Mouse (Mus musculus) forelimb bud, embryonic 11.5 days (tissue): ENCODE measurements around the gene Exd1.

Experiments used
- DNase-seq: peaks from one replicate; pipeline ENCODE4 v3.0.0-alpha.2; 2012; ENCODE audit warnings: low read depth, low spot score

Gene Exd1

GRCm38 (mm10) chr2:119547522-119548370, at the start of gene Exd1, which contains the start of gene Chp1:
Exd1 (minus strand) TSS chr2:119547627.
Chp1 (plus strand) TSS chr2:119547697.
- peak; percentile 98 for DNase-seq

DNA sequence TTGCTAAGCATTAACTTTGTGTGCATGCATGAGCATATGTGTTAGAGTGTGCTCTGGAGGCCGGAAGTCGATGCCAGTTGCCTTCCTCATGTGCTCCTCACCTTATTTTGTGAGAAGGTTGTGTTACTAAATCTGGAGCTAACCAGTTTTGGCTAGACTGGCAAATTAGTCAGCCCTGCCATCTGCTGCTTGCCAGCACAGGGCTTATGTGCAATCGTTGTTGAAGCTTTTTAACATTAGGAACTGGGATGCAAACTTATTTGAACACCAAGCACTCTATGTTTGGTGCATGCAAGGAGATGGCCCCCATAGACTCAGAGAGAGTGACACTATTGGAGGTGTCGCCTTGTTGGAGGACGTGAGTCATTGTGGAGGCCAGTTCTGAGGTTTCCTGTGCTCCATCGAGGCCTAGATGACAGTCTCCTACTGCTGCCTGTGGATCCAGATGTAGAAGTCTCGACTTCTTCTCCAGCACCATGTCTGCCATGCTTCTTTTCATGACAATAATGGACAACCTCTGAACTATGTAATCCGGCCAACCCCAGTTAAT, 49.4 kb upstream of the Exd1 start:
- DNase-seq, result no peak

- DNase-seq, result no peak
Measured at GRCm38 (mm10) chr2:119595308-119595707, 47.9 kb upstream of the Exd1 start.

DNA sequence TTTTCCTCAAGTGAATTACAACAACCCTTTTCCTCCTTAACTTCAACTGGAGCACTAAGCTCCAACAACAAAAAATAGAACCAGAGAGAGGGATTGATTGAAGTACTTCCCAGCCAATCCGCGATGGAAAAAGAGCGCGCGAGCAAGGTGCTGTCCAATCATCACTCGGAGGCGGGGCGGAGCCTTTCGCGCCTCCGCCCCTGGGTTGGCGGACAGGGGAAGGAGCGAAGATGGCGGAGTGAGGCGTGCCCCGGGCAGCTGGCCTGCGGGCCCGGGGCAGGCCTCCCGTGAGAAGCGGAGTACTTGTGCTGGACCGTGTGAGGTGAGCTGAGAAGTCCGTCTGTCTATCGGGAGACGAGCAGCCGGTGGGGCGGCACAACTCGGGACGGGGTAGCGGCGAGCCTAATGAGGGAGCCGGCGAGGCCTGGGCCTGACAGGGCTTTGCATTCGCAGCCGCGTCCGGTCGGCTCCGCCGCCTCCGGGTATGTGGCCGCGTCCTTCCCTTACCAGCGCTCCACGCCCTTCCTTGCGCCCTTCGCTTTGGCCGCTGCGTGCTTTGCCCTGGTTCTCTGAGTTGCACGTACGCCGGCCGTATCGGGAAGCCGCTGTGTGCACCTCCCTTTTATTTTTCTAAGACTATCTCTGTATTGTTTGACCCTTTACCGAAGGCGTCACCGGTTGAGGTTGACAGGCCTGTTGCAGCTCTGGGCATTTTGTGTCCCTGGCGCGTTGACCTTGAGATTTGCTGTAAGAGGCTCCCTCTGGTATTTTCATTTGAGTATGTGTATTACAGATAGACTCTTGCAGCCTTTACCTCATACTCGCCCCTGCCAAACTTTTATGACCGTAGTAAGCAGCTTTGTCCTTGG, 46.9 kb upstream of the Exd1 start:
- peak; percentile 99 for DNase-seq

- no peak for DNase-seq
Measured at GRCm38 (mm10) chr2:119593765-119594112, 46.3 kb upstream of the Exd1 start.

- DNase-seq, result no peak
Measured at GRCm38 (mm10) chr2:119591247-119591646, 43.8 kb upstream of the Exd1 start.

- DNase-seq, result peak; percentile 47
Measured at GRCm38 (mm10) chr2:119587383-119587782, 40.0 kb upstream of the Exd1 start.

- no peak for DNase-seq
Measured at GRCm38 (mm10) chr2:119584282-119584681, 36.9 kb upstream of the Exd1 start.

- no peak for DNase-seq
Measured at GRCm38 (mm10) chr2:119583439-119583838, 36.0 kb upstream of the Exd1 start.

GRCm38 (mm10) chr2:119581571-119581970, 34.1 kb upstream of the Exd1 start:
- DNase-seq, result no peak

DNA sequence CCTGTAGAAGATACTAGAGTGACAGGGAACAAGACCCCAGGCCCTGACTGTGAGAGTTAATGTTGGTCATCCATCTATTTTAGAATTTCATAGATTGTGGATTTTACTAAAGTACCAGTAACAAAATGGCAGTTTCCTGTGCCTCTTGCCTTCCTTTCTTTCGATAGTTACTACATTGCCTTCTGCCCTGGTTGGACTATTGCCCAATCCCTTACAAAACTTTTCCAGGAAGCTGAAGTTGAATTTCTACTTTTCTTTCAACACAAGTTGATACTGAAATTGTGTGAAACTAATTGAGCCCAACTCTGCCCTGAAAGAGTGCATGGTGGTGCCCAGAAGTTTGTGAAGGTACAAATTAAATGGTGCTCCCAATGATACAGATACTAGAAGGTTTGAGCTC, 25.0 kb upstream of the Exd1 start:
- no peak for DNase-seq

- no peak for DNase-seq
Measured at GRCm38 (mm10) chr2:119566182-119566855, 18.9 kb upstream of the Exd1 start.

GRCm38 (mm10) chr2:119565284-119565683, 17.9 kb upstream of the Exd1 start:
- DNase-seq, result no peak

- no peak for DNase-seq
Measured at GRCm38 (mm10) chr2:119561794-119562193, 14.4 kb upstream of the Exd1 start.

DNA sequence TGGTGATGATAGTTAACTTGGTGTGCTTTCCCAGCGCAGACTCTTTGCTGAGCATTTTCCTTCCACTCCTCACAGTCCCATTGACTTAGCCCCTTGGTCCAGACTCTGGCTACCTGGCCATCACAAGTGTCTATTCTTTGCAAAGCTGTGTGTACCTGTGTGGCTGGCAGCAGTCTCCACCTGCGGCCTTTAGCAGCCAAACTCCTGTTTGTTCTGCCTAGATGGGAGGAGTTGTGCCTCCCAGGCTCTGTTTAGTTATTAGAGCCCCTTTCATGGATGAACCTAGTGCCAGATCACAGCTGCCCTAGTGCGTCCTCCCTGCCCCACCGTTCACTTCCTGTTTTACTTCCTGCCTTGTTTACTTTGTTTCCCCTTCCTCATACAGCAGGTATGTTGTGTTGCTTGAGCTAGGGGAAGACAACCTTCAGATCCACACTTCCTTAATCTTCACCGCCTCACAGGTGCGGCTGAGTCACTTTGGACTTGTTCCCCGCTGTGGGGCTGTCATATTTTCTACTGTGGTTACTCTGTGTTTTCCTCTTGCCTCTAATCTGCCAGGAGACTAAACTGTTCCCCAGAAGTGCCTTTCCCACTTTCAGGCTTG, 11.4 kb upstream of the Exd1 start:
- DNase-seq, result no peak

DNA sequence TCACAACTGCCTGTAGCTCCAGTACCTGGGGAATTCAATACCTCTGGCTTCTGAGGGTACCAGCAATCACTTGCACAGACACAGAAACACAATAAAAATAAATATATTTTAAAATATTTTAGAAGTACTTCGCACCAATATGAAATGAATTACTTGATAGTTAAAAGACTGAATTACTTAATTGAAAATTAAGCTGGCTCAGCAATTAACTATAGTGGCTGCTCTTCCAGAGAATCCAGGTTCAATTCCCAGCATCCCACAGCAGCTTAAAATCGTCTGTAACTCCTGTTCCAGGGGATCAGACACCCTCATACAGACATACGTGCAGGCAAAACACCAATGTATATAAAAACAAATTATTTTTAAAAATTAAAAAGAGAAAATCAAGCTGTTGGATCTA, 10.6 kb upstream of the Exd1 start:
- DNase-seq, result no peak

GRCm38 (mm10) chr2:119549678-119550077, 2.3 kb upstream of the Exd1 start:
- no peak for DNase-seq

DNA sequence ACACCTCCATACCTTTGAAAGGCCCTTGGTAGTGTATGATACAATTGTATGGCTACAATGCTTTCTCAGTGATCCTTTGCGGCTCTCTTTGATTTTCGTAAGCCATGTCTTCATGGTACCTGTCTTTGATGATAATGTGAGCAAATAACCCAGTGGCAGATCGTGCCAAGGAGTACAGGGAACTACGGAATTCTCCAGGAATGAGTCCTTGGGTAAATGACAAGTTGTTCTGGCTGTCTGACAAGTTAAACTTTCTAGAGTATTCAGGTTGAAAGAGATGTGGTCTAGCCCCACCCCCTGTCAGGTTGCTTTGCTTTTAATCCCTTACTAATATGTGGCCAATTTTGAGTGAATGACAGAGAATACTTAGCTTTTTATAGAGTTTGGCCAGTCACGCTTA, 1.3 kb upstream of the Exd1 start:
- no peak for DNase-seq

GRCm38 (mm10) chr2:119548371-119548660, 889 bp upstream of the Exd1 start:
- no peak for DNase-seq

GRCm38 (mm10) chr2:119546848-119547521, 442 bp downstream of the Exd1 start:
- peak; percentile 85 for DNase-seq

DNA sequence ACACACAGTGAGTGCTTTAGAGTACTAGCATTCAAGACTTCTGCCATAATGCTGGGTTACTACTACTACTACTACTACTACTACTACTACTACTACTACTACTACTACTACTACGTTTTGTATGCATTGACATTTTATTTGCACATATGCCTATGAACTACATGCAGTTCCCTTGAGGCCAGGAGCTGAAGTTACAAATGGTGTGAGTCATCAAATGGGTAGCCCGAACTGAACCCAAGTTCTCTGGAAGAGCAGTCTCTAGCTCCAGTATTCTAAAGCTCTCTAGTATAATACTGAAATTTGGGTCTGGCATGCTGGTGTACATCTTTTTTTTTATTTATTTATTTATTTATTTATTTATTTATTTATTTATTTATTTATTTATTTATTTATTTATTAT, 3.8 kb downstream of the Exd1 start:
- no peak for DNase-seq
